Mouse (Mus musculus) right cerebral cortex, postnatal 14 days (tissue): ENCODE measurements around the gene Smyd3.
"Not testable (repeated sequence)": the region's sequence is repeated elsewhere in the genome, so short reads cannot be mapped to it uniquely, and the experiment has no call there.

Source experiments
- DNase-seq: peaks from one replicate; pipeline ENCODE4 v3.0.0; 2022

Smyd3 gene

DNA sequence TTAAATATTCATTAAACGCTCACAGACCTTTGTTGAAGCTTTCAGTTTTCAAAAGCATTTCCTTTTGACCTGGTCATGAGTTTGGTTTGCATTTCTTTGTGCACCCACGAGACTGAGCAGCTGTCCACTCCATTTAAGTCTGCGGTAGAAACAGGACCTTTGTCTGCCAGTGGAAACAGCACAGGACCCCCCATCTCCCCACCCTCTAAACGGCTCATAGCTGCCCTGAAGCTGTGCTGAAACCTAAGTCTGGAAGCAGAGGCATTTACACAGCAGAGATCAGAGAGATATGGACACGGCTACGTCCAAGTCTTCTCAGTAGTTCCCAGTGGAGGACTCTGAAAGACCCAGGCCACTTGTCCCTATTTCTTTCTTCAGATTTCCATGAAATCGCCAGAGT, 305.5 kb downstream of the Smyd3 start:
- no peak for DNase-seq

DNA sequence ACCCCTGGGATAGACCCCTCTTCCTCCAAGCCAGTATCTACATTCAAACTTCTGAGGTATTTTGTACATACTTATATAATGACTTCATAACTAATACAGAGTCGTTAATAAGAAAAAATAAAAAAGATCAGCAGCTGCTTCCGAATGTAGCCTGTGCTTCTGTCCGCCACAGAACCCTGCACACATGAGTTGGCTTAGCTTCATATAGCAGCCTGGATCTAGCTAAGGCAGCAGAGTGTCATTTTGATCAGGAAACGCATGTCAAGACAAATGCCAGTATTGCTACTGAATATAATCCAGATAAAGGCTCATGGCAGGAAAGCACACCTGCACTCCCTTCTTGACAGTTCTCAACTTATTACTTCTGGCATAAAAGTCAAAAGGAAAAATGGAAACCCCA, 306.5 kb downstream of the Smyd3 start:
- DNase-seq = no peak

DNA sequence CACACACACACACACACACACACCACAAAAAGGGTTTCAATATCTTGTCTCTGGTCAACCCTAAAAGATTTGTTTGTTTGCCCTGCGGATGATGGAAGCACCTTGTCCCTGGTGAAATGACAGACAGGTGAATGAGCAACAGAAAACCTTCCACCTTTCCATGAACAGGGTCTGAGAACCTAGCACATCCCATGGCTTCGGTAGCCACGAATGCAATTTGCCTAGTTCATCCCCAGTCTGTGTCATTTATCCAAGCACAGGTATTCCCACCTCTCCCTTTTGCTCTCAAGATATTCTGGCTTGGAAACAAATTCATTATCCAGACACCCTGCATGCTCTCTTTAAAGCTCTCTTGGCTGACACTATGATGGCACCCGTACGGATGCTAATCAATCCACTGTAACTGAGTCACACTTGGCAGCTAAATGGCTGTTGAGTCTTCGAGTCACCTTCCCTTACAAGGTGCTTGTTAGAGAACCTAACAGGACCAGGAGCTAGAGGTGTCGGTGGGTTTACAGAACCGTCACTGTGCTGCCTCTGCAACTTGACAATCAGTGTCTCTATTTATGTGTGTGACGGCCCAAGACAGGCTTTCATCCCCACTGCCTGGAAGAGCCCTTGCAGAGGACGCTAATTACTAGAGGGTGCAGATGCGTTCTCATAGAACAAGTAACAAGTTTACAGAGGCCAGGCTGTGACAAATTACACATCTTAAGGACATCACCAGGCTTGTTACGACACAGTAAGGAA, 309.8 kb downstream of the Smyd3 start:
- no peak for DNase-seq

DNA sequence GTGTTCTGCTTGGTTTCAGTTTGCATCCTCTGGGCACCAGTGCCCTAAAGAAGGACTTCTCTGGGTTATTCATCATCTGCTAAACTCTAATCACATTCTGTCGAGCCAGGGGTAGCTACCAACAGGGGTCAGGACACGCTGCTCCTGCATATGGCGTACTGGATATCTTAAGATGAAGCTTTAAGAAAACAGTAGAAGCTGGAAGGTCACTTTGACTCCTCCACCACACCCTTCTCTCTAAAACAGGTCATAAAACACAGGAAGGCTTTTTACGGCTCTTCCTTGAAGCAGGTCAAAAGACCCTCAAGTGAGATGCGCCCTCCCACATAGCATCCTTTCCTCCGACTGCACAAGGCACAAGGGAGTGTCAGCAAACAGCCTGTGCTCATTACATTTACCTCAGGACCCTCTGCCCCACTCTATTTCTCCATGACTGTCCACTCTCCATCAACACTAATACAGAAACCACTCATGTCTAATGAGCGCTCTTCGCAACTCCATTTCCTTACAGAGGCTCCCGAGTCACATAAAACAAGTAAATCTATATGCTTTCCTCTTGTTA, 310.6 kb downstream of the Smyd3 start:
- DNase-seq = no peak

DNA sequence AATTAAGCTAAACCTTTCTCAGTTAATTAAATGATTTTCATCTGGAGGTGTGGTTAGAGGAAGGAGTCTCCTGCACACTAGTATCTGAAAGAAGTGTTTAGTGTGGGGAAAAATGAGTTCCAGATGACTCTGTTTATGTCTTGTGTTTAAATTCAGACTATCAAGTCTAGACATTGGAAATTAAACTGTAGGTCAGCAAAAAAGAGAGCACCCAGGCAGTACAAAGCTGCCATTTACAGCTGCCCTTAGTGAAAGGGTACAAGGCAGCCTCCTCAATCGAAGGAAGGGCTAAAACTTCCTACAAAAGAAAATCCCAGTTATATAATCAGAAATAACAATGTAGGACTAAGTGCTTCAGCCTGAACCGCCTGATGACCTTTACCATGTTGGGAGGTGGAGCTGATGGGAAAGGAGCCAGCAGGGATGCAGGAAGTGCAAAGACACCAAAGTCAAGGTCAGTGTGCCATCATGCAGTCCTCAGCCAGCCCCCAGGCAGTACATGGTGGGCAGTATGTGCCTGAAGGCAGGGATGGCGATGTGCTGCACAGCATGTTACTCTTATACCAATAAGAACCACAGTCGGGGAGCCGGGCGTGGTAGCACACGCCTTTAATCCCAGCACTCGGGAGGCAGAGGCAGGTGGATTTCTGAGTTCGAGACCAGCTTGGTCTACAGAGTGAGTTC, 319.2 kb downstream of the Smyd3 start:
- DNase-seq = no peak

DNA sequence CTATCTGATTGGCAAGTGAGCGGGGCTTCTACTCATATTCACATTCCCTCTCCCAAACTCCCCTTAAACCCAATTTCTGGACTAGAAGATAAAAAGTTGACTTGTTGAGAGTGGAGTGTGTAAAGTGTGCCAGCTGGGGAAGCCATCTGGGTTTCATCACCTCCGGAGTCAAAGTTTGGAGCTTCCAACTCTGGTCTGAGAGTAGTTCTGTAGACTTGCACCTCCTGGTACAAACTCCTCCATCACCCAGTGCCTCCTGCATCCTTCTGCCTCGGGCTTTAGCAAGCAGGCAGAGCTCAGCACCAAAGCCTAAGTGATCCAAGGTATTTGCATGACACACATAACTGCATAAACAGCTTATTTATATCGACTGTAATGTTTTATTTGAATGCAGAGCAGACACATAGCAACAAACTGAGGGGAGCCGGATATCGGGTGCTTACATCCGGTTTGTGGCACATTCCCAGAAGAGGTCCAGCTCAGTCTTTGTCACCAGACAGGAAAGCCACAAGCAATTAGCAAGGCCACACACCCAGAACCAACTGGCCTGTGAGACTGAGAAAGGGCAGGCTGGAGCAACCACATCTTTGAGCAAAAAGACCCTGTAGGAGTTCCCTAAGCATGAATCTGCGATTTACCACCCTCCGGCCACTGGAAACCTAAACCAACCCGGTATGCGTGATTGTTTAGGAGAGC, 319.9 kb downstream of the Smyd3 start:
- DNase-seq = no peak

DNA sequence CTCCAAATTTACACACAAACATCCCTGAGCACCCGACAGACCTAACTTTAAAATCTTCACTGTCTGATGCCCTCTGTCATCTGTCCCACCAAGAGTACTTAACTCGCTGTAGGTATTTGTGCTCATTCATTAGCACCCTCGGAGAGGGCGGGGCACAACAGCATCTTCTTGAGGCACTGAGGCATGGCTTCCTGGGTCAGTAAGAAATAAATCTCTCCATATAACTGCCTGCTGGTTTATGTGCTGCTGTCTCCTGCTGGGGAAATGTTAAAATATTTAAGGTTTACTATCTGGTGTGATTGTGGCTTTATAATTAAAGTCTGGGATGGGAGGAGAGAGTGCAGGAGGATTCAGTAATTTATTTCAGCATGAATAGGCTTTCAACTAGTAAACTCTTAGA, 320.7 kb downstream of the Smyd3 start:
- DNase-seq = no peak

DNA sequence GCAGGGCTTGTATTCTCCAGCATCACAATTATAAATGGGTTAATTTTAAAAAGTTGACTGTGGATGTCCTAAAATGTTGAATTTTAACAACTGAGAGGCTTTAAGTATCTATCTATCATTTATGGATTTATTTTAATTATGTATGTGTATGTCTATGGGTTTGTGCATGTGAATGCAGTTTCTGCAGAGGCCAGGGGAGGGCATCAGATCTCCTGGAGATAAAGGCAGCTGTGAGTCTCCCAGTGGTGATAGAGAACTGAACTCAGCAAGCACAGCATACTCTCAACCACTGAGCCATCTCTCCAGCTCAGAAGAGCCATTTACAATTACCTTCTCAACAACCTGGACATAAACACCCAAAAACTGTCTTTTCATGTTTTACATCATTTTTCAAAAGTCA, 321.4 kb downstream of the Smyd3 start:
- DNase-seq = no peak

DNA sequence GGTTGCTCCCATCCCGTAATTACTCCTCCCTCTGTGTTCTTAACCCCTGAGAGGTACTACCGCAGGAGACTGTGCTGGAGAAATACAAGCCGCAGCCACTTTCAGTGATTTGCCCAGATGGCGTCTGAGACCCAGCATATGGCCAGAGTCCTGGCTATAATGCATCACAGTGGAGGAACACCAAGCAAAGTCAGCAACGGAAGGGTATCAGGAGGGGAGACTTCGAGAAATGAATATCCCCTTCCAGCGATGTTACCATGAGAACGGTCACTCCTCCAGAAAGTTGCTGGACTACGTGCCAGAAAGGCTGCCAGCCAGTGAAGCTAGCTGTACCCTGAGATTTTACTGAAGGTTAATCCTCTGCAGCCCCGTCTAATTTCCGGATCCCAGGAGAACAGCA, 325.1 kb downstream of the Smyd3 start:
- no peak for DNase-seq

DNA sequence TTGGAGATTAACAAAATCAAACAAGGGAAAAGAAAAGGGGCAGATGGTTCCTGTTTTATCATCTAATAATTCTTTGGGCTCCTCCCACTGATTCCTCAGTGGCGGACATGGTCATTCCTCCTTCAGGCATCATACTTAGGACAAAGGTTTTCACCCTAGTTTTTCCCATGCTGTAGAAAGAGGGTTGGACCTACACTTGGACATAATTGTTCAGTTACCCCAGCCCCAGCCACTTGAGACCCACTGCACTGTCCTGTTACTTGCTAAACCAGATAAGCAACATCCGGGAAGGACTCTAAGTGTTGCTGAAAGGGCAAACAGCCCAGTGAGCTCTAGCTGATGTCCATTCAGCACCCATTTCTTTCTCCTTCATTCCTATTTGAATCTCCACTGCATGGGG, 327.0 kb downstream of the Smyd3 start:
- DNase-seq = no peak

DNA sequence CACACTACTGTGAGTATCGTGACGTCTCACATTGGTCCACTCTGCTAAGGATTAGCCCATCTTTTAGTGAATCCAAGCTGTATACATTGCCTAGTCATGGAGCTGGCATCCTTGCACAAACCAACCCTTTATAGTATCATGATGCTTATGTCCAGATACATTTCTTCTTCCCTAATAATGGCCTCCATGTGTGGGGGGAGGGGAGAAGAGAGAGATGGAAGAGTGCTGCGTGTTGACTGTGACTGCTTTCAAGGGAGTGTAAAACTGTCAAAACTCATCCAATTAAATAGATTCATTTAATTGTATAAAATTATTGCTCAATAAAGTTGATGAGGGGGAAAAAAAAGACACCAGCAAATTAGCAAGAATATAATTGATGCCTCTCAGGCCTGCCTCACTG, 330.7 kb downstream of the Smyd3 start:
- DNase-seq = no peak

DNA sequence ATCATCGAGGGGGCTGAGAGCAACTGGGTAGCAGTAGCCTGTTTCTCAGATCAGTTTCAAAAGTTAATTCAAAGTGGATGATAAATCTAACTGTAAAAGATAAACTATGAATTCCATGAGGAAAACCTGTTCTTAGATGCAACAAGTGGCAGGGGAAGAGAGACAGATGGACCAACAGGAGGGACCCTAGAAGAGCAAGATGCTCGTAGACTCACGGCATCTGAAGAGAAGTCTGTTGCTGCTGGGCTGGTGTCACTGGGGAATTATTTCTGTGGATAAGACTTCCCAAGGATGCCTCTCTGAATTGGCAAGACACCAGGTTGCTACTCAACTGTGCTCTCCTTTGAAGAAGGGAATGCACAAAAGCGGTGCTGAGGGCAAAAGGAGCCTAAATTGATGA, 333.2 kb downstream of the Smyd3 start:
- DNase-seq = no peak

DNA sequence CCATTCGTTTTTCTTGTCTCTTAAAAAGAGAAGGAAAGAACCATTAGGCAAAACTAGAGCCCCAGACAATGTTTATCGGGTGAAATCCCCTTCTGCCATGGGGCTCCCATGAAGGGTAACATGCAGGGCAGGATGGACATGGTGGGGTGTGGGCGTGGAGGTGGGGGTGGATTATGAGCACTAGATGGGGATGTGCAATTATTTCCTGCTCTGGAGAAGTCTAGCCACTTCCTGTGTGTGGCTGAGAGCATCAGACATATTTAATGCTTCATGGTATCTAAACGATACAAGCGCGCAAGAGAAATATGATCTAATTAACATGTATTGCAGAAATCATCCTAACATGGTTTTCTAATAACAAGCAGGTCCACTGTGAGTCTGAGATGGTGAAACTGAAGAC, 334.3 kb downstream of the Smyd3 start:
- DNase-seq = no peak

DNA sequence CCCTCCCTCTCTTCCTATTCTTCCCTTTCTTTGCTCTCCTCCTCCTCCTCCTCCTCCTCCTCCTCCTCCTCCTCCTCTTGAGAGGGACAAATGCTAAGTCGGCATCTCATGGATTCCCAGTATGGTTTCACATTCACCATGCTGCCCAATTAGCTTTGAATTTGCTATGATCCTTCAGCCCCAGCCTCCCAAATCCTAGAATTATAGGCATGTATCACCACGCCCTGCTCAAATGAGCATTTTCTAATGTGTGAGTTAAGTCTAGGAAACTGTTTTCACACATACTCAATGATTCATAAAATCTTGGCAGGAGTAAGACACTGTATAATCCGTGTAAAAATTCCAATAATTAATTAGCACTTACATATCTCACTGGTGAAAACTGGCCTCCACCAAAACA, 337.3 kb downstream of the Smyd3 start:
- DNase-seq = no peak

DNA sequence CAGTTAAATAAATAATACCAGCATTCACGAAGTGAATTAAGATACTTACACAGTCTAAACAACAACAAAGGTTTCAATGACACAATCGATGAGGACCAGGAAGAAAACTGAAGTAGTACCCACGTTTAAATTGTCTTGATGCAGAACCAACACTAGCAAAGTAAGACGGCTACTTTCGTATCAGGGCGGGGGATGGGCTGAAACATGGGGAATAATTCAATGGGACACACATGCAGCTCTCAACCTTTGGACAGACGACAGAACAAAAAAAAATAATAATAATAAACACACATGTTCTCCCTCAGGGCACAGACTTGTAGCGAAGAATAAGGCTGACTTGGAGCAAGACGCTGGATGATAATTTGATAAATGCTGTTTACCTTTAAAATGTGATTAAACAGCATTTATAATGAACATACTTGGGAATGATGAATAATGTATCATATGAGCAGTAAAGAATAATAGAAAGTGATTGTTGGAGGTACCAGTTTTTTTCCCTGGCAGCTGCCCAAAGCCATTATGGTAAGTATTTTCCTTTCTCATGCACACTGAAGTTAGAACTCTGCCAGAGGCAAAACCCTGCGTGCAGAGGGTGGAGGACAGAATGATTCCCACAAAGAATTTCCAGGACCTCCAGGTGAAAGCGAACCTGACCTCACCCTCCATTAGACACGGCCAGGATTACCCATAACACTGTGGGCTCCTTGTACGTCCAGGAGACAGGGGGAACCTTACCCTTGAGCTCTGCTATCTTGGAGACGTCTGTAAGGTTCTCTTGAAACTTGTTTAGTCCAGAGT, 340.8 kb downstream of the Smyd3 start:
- DNase-seq = no peak

DNA sequence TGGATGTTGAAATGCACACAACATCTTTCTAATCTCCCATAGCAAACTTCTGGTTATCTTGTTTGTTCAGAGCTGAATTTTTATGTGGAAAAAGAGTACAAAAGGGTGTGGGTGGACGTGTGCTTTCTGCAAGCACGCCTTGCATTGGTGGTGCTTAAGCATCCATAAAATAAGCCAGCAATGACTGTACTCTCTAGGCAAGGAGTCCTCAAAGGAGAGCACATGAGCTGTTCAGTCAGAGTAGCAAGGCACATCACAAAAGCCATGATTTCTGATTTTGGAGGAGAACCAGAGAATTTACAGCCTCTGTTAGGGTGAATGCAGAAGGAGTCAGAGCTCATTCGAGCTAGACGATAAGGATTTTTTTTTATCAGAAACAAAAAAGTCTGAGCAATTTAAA, 343.6 kb downstream of the Smyd3 start:
- DNase-seq = no peak

DNA sequence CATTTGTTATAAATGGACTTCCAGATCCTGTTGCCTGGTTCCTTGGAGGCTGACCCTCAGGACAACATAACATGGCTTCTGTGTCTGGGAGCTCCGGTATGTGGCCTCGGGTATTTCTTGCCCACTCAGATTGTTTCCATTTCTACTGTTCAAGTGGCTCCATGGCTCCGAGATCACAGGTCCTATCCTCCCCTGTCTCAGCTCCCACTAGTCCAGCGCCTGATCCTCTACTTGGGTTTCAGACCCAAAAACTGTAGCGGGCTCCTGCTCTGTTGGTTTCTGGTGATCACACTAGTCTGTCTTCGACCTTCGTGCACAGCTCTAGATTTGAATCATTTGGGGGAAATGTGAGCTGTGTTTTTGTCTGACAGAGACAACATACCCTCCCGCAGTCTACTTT, 347.3 kb downstream of the Smyd3 start:
- no peak for DNase-seq

DNA sequence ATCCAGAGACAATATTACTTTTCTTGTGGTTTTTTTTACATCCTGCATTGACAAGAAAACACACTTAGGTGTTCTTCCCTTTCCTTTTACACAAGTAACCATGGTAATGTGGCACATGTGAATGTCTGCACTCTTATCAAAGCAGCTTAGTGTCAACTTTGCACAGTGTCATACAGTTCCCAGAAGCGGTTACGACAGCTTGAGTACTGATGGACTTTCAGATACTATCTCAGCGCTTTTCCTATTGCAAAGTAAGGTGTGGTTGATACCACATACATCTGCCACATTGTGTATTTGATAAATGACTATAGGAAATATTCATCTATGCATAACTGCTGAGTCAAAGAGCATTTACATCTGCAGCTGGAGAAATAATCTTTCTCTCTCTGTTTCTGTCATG, 348.1 kb downstream of the Smyd3 start:
- DNase-seq = no peak

DNA sequence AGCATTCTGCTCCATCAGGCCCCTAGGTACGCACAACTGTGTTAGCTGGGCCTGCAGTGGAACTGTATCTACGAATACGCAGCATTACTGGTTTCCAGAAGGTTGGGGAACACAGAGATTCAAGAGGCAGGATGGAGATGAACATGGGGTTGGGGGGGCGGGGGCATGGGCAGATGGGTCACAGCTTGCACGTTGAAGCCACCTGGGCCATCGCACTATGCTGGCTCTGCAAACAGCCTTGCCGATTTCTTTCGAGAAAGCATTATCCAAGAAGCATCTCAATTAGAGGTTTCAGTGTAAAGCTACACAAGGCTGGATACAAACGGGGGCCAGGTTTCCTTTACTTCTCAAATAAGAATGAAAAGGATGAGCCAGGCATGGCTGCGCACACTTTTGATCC, 348.7 kb downstream of the Smyd3 start:
- no peak for DNase-seq

DNA sequence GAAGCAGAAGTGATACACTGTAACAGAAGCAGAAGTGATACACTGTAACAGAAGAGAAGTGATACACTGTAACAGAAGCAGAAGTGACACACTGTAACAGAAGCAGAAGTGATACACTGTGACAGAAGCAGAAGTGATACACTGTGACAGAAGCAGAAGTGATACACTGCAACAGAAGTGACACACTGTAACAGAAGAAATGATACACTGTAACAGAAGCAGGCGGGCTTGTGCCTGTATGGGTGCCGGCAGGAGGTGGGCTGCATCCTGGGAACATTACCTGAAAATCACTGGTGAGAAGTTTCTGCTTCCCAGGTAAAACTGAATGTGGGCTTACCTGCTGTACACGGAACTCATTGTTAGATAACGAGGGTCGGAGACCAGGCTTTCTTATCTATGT, 353.6 kb downstream of the Smyd3 start:
- not testable (repeated sequence) for DNase-seq

DNA sequence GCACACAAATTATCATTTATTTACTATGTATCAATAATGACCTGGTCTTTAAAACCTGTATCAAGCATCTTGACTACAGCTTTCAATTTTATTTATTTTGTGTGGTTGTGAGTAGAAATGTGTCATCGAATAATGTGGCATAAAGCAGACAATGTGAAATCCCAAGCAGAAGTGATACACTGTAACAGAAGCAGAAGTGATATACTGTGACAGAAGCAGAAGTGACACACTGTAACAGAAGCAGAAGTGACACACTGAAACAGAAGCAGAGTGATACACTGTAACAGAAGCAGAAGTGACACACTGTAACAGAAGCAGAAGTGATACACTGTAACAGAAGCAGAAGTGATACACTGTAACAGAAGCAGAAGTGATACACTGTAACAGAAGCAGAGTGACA, 355.1 kb downstream of the Smyd3 start:
- not testable (repeated sequence) for DNase-seq

DNA sequence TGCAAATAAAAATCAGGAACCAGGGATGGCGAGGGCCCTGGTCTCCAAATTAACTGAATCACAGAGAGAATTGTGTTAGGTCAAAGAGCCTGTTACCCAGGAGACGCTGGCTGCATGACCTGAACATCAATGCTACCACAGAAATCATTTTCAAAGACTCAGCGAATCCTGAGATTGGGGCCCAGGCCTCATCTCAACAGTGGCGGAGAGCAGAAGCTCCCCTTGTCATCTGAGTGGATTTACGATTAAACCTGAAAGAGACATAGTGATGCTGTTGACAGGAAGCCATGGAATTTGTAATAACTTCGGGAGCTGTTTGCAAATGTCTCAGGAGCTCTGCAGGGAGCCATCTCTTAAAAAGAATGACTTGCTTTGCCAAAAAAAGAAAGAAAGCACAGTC, 355.9 kb downstream of the Smyd3 start:
- DNase-seq = no peak

DNA sequence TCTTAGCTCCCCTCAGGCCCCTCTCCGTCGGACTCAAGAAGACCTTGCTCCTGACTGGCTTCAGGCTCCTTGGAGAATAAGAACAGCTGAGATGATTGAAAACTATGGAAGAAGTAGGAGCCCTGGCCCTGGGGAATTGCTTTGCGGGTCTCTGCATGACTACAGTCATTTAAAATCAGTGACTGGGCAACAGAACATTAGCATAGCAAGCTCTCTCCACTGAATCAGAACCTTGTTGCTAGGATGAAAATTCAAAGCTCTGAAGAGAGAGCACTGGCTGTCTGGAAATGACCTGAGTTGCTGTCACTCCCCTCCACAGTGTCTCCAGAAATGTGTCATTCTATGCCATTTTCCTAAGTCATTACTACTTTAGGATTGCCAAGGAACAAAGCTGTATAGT, 357.1 kb downstream of the Smyd3 start:
- DNase-seq = no peak
